Mouse (Mus musculus) T-cell, adult 2 months (primary cell): ENCODE measurements around the gene Kcnj9.

Experiments
- DNase-seq: peaks from one replicate; pipeline ENCODE4 v3.0.0; 2022; ENCODE audit warnings: low spot score

The Kcnj9 gene

DNA sequence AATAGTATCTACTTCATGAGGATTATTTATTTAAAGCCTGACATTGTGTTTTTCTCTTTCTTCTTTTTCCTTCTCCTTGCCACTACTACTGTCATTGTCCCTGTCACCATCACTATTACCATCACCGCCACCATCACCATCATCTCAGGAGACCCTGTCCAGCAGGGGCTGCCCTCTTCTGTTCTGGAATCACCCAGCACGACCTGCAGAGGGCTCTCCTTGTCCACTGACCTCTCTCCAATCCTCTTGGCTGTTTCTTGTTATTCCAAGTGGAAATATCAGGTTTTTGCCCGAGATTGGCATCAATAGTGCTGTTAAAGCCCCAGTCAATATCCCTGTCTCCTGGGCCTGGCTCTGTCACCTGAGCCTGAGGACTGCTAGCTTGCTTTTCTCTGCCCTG, 4.4 kb upstream of the Kcnj9 start:
- no peak for DNase-seq

- no peak for DNase-seq
These were observed 3.8 kb upstream of the Kcnj9 start for GRCm38 (mm10) chr1:172332925-172333324.

DNA sequence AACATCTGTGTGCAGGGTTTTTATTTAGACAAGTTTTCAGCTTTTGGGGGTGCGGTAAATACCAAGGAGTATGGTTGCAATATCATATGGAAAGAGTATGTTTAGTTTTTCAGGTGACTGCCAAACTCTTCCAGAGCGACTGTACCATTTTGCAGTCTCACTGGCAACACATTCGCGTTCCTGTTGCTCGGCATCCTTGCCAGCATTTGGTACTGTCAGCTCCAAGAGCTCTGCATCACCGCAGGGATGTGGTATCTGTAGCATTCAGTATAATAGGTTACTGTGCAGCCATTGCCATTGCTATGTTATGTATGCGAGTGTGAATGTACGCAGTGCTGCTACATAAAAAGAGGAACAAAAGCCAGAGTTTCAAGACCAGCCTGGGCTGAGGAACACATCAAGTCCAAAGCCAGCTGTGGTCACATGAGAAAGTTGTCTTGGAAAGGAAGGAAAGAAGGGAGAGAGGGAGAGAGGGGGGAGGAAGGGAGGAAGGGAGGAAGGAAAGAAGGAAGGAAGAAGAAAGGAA, 2.4 kb upstream of the Kcnj9 start:
- DNase-seq: no peak

GRCm38 (mm10) chr1:172329616-172330015, 498 bp upstream of the Kcnj9 start:
- no peak for DNase-seq

DNA sequence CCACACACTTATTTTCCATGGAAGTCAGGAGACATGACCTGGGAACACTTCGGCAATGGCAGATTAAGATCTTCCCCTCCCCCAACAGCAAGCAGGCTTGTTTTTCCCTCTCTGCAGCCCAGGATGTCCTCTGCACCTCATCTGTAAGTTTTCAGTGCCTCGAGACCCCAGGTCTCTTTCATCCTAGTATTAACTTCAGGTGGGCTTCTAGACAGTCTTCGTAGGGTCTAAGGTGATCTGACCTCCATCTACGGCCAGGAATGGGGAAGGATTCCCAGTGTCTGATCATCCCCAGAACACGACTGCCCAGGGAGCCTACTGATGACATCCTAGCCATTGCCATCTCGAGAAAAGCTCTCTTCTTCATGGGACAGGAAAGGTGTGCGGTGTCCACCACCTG, 657 bp downstream of the Kcnj9 start:
- DNase-seq: no peak

GRCm38 (mm10) chr1:172328041-172328440, 1.1 kb downstream of the Kcnj9 start:
- DNase-seq: no peak

GRCm38 (mm10) chr1:172327206-172328001, 1.7 kb downstream of the Kcnj9 start:
- no peak for DNase-seq

GRCm38 (mm10) chr1:172326684-172327083, 2.4 kb downstream of the Kcnj9 start:
- DNase-seq: no peak

DNA sequence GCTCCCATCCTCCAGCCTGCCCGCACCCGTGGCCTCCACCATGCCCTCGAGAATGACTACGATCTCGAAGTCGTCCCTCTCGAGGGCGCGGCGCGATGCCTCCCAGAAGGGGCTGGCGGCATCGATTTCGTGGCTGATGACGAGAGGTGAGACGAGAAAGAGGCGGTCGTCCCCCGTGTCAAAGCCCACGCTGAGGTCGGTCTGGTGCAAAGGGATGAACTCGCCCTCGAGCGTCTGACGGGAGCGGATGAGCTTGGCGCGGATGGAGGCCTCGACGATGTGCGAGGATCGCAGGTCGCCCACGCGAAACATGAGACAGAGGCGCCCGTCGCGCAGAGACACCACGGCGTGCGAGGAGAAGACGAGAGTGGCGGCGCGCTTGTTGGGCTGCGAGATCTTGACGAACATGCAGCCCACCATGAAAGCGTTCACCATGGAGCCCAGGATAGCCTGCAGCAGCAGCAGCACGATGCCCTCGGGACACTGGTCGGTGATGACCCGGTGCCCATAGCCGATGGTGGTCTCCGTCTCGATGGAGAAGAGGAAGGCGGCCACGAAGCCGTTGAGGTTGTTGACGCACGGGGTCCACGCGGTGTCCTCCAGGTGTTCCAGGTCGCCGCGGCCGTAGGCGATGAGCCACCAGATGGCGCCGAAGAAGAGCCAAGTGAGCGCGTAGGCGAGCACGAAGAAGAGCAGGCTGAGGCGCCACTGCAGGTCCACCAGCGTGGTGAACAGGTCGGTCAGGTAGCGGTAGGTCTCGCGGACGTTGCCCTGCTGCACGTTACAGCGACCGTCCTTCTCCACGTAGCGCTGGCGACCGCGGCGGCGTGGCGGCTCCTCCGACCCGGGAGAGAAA, 3.2 kb downstream of the Kcnj9 start:
- DNase-seq: peak; percentile 67

GRCm38 (mm10) chr1:172324725-172325124, 4.4 kb downstream of the Kcnj9 start:
- DNase-seq: peak; percentile 62

- no peak for DNase-seq
These were observed 5.2 kb downstream of the Kcnj9 start for GRCm38 (mm10) chr1:172323801-172324359.

DNA sequence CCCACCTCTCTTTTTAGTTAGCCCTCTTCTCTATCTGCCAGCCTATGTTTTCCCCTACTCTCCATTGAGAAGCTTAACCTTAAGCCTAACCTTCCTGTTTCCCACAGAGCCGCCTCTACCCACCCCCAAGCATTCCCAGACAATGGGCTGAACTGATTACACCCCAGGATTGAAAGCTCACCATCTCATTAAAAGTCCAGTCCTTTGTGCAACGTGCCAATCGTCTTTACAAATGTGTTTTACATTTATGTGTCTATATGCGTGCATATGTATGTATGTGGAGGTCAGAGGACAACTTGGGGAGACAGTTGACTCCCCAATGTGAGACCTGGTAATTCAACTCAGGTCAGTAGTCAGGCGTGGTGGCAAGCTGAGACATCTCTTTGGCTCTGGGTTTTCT, 5.8 kb downstream of the Kcnj9 start:
- no peak for DNase-seq

GRCm38 (mm10) chr1:172322725-172323124, 6.4 kb downstream of the Kcnj9 start:
- DNase-seq: no peak

GRCm38 (mm10) chr1:172319921-172320411, 9.2 kb downstream of the Kcnj9 start:
- DNase-seq: no peak

GRCm38 (mm10) chr1:172319346-172319745, 9.8 kb downstream of the Kcnj9 start:
- no peak for DNase-seq

DNA sequence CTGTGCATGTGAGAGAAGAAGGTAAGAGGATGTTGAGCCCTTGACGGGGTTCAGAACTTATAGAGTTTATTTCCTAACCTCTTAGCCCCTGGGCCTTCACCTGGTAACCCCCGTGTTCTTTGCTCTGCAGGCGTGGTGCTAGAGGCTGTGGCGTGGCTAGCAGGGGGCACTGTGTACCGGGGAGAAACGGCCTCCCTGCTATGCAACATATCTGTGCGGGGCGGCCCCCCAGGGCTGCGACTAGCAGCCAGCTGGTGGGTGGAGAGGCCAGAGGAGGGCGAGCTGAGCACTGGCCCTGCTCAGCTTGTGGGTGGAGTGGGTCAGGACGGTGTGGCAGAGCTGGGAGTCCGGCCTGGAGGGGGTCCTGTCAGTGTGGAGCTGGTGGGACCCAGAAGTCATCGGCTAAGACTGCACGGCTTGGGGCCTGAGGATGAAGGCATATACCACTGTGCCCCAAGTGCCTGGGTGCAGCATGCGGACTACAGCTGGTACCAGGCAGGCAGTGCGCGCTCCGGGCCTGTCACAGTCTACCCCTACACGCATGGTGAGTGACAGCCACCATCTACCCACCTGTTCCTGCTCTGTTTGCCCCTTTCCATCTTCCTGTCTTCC, 10.6 kb downstream of the Kcnj9 start:
- DNase-seq: no peak

GRCm38 (mm10) chr1:172317946-172318345, 11.2 kb downstream of the Kcnj9 start:
- no peak for DNase-seq

GRCm38 (mm10) chr1:172317431-172317830, 11.7 kb downstream of the Kcnj9 start:
- DNase-seq: no peak

DNA sequence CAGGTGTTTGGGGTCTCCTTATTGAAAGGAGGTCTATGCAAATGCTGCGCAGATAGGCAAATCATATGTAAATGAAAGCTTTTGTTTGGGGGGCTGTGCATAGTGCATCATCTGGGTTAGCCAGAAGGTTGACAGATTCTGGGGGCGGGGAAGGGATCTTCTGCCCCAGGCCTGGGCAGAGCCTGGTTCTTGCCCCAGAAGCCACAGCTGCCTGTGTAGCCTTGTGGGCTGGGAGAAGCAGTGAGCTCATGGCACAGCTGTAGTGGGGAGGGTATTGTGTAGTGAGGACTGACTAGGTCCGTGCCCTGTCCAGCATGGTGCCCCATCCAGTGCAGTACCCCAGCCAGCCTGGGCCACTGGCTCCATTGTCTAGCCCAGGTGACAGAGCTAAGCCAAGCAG, 14.2 kb downstream of the Kcnj9 start:
- DNase-seq: no peak

- DNase-seq: no peak
These were observed 15.3 kb downstream of the Kcnj9 start for GRCm38 (mm10) chr1:172313613-172314411.
